Mouse (Mus musculus) WW6 (cell line): ENCODE data around the gene Hipk3.
A peak's percentile ranks its signal among the peaks of the same experiment; 100 is the strongest.

Experiments
- DNase-seq: peaks from one replicate; pipeline ENCODE4 v3.0.0-alpha.2; 2013; ENCODE audit warnings: low read depth, low spot score

Gene Hipk3

GRCm38 (mm10) chr2:104413011-104413410 is 81.2 kb downstream of the Hipk3 start:
- no peak for DNase-seq

DNA sequence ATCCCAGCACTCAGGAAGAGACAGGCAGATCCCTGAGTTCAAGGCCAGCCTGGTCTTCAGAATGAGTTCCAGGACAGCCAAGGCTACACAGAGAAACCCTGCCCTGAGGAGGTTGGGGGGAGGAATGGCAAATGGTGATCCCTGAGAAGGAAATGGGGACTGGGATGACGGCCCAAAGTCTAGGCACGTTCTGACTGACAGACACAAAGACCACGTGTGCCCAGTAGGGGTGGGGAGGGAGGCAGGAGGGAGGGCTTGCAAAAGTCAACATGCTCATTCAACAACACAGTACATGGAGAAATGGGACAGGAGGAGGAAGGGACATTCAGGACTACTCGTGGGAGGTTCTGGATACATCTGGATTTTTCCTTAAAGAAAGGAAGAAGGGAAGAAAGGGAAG is 81.8 kb downstream of the Hipk3 start:
- DNase-seq: no peak

- DNase-seq: no peak
Observed at GRCm38 (mm10) chr2:104411806-104412205, 82.4 kb downstream of the Hipk3 start.

GRCm38 (mm10) chr2:104410963-104411545 is 83.2 kb downstream of the Hipk3 start, which contains the start of gene D430041D05Rik:
D430041D05Rik (minus strand) TSS chr2:104411013.
- DNase-seq: no peak

GRCm38 (mm10) chr2:104409851-104410821 is 84.1 kb downstream of the Hipk3 start:
- DNase-seq: peak; percentile 28

DNA sequence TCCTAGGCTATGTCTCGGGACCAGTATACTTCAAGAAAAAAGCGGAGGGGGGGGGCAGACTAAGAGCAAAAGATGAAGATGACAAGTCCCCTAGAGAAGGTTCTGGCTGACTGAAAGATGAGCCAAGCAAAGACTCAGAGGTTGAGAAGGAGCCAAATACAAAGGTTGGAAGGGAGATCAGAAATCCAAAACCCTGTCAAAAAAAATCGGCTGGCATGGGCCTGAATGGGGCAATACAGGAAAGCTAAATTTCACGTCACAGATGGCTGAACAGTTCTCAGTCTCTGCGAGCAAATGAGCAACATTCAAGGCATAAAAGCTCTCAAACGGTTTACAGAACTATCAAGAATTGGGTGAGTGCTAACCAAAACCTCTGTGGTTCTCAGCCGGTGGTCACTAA is 85.9 kb downstream of the Hipk3 start:
- DNase-seq: no peak

- no peak for DNase-seq
Observed at GRCm38 (mm10) chr2:104407913-104408312, 86.3 kb downstream of the Hipk3 start.

GRCm38 (mm10) chr2:104404036-104404435 is 90.2 kb downstream of the Hipk3 start:
- DNase-seq: no peak

DNA sequence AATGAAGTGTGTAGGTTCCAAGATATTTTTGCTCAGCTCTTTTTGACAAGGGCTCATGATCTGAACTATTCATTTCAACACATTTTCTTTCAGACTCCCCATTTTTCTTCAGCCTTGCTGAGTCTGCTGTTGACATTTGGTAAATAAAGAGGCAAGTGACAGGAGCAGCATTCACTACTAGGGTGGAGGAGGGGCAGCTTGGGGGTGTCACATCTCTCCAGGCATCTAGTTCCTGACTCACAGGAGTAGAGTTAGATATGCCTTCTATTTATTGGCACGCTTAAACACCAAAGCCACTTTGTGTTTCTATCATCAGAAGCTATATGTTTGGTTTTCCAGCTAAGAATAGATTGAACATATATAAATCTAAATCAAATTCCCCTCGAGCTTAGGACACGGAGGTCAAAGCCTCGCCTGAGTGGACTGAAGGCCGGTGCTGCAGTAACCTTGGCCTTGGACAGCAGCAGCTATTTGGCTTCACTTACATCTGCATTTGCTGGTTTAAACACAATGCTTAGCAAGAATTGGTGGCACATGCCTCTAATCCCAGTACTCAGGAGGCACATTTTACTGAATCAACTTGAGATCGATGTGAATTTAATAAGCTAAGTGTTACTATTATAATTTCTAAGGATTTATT is 95.5 kb downstream of the Hipk3 start:
- DNase-seq: no peak

DNA sequence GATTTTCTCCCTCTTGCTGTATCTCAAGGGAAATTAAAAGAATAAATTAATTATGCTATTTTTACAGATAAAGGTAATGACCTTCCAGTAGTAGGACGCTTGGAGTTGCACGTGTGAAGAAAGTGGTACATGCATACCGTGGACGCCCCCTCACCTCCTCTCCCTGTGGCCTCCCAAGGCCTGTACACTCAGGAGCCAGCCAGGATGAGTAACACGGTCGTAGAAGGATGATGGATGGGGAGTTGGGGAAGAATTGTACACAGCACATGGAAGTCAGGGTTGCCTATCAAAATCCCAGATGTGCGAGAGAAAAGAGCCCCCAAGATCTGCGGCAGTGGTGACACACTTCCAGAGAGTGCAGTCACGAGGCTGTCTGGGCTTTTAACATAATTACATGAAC is 98.3 kb downstream of the Hipk3 start:
- DNase-seq: no peak

- DNase-seq: no peak
Observed at GRCm38 (mm10) chr2:104394769-104395168, 99.5 kb downstream of the Hipk3 start.

DNA sequence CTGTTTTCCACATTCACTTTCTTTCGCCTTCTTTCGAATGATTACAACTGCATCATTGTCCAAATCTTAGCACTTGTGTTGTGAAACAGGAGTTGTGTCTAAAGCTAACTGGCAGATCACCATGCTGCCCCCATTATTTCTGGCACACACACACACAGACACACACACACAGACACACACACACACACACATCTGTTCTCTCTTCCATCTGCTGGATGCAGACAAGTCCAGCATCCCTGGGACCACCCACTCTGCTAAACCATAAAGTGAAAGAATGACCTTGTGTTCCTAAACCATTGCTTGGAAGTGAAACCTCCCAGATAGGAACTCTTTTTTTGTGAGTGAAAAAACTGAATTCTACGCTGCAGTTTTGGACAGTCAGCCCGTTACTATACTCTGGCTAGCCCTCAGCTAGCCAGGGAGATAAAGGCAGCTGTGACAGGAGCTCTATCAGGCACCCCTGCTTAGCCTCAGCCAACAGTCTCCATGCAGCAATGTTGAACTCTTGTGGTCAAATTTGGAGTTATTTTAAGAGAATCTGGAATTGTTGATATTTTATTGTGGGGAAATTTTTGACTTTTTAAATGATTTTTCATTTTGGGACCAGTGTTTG is 101.4 kb downstream of the Hipk3 start:
- DNase-seq: no peak

DNA sequence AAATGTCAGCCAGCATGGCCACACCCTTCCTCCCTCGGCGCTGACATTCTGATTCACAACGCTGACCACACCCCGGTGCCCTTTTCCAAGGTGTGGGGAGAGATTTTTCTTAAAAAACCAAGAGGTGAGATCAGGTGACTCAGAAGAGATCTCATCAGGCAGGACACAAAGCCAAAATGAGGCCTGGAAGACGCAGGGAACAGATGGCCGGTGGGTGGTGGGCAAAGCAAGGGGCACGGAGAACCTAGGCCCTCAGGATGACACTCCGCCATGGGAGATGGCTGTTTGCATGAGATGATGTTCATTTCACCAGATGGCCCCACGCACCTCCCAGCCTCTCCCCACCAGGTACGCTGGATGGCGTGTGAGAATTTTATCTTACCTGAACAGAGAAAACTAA is 105.0 kb downstream of the Hipk3 start:
- no peak for DNase-seq

GRCm38 (mm10) chr2:104385941-104386340 is 108.3 kb downstream of the Hipk3 start:
- DNase-seq: no peak

- no peak for DNase-seq
Observed at GRCm38 (mm10) chr2:104383589-104383988, 110.7 kb downstream of the Hipk3 start.

DNA sequence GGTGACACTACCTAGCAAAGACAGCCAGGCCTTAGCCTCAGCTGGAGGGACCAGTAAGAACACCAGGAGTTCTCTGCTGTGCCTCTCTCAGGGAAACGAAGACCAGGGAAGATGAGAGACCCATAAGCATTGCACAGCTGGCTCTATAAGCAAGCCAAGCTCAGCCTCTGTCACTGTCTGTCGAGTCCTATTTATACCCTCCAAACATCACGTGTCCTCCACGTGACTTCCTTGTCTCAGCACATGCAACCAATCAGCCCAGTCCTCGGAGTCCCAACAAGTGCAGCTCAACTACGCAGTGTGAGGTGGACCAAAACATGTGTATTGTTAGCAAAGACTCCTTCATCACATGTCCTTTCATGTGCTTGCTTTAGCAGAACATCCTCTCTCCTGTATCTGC is 111.4 kb downstream of the Hipk3 start:
- DNase-seq: no peak

DNA sequence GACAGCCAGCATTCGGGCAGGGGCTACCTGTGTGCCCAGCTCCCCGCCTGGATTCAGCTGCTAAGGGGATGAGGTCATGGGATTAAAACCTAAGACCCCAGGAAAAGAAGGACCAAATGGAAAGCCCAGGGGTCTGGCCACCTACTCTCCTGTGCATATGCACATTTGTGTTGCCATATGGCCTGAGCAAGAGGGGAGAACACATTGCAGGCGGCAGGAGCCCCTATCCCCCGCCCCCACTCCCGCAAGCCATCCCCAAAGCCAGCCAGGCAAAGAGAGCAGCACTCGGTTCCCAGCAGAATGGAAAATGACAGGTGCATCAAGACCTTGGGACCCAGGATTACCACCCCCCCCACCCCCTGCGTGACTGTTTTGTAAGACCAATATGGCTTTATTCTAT is 114.9 kb downstream of the Hipk3 start:
- no peak for DNase-seq

DNA sequence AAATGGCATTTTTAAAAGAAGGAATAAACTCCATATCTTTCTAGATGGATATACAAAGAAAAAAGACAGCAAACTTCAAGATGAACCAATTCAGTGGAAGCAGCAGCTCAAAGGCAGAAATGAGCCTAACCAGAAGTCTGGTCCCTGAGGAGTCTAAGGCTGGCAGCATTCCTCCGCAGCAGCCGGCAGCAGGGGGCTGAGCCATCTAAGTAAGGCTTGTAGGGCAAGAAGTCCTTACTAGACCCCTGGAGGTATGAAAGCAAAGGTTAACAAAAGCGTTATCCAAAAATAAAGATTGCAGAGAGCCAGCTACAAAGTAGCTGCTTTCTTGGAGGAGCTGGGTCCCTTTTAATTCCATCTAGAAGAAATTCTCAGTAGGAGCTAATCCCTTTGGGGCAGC is 115.5 kb downstream of the Hipk3 start:
- no peak for DNase-seq

- DNase-seq: no peak
Observed at GRCm38 (mm10) chr2:104377990-104378389, 116.3 kb downstream of the Hipk3 start.
